11 mouse cellular contexts compared by ENCODE assay signal in the genomic region with DNA sequence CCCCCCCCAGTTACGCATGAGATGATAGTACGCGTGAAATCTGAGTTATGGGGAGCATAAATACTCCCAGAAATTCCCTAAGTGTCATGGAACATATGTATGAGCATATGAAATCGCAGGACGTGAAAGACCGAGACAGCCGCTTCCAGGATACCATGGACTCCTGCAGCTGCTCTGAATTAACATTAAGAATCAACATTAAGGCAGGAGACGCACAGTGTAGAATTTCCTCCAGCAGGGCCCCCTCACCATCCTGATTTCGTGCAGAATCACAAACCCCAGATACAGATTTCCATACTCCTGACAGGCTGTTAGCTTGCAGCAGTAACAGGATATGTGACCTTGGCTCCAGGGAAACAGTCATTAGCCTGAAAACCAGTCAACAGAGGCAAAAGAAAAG.
DNase-seq lines count a peak whose midpoint lies in the region; ATAC-seq and TF ChIP-seq lines count a peak whose summit lies in the region.
"Had no signal": no experiment of that assay in that cellular context is flagged by ENCODE, and none has a peak within 500 bp of the region (broad histone marks: within the 10 kb centered on the region; RNA-seq: fewer than 3 reads in every experiment).

No protein-coding gene starts in this region.

- WGBS in kidney, postnatal 0 days = 50% methylated on average over 9 of the region's 9 CpGs
- WGBS in embryonic facial prominence, embryonic 10.5 days = 43% methylated on average over 9 of the region's 9 CpGs
- 23% methylated on average over 9 of the region's 9 CpGs for WGBS in embryonic facial prominence, embryonic 15.5 days
- 80% methylated on average over 9 of the region's 9 CpGs for WGBS in liver, postnatal 0 days (ENCODE audit: insufficient replicate concordance)

- no peak for TF ChIP-seq CTCF in kidney, postnatal 0 days (IDR thresholded peaks at IDR 0.05; ENCODE audit: low read depth)
- no peak for TF ChIP-seq CTCF in liver, postnatal 0 days (IDR thresholded peaks at IDR 0.05; ENCODE audit: low read depth)

- peak; percentile 67 for DNase-seq in kidney, postnatal 0 days (ENCODE audit: low spot score)
- DNase-seq in kidney, adult 11 months = no peak
- DNase-seq in embryonic facial prominence, embryonic 10.5 days (ENCODE audit: low spot score) = peak; percentile 71
- peak; percentile 65 for DNase-seq in mesoderm, embryonic 11.5 days (ENCODE audit: low read depth, low spot score)
- no peak for DNase-seq in liver, postnatal 0 days
- no peak for DNase-seq in B cell, adult 2 months
- DNase-seq: adrenal gland, postnatal 10 days; kidney, adult 18-20 months; liver, embryonic 13.5 days; lung, postnatal 36 days had no signal

- H3K9me3 ChIP-seq in kidney, postnatal 0 days (replicated peaks; ENCODE audit: low read length) = no peaks in the 10 kb centered on the region
- H3K9me3 ChIP-seq in embryonic facial prominence, embryonic 10.5 days = no peaks in the 10 kb centered on the region
- H3K9me3 ChIP-seq in embryonic facial prominence, embryonic 15.5 days (replicated peaks) = no peaks in the 10 kb centered on the region
- H3K9me3 ChIP-seq in liver, postnatal 0 days (ENCODE audit: low read length) = no peaks in the 10 kb centered on the region
- H3K9me3 ChIP-seq: liver, embryonic 13.5 days had no signal

- no peak for TF ChIP-seq EP300 in liver, postnatal 0 days (IDR thresholded peaks at IDR 0.05; ENCODE audit: low read depth)

- H3K4me2 ChIP-seq in kidney, postnatal 0 days (ENCODE audit: low read length) = no peak overlapping the region
- peak overlapping the region; percentile 21 for H3K4me2 ChIP-seq in embryonic facial prominence, embryonic 15.5 days (replicated peaks)
- H3K4me2 ChIP-seq in liver, postnatal 0 days (ENCODE audit: low read depth, low read length) = no peak overlapping the region
- H3K4me2 ChIP-seq: liver, embryonic 13.5 days had no signal

- H3K4me1 ChIP-seq in kidney, postnatal 0 days (replicated peaks; ENCODE audit: insufficient read depth, low read length) = peaks cover 10% of the 10 kb centered on the region; the same call in 1 of the 2 replicates
- peaks cover 57% of the 10 kb centered on the region for H3K4me1 ChIP-seq in embryonic facial prominence, embryonic 10.5 days
- peaks cover 40% of the 10 kb centered on the region for H3K4me1 ChIP-seq in embryonic facial prominence, embryonic 15.5 days
- no peaks in the 10 kb centered on the region for H3K4me1 ChIP-seq in liver, postnatal 0 days (ENCODE audit: insufficient read depth)

- H3K27ac ChIP-seq in kidney, postnatal 0 days = no peak overlapping the region
- peak overlapping the region; percentile 76 for H3K27ac ChIP-seq in embryonic facial prominence, embryonic 10.5 days (replicated peaks)
- peak overlapping the region; percentile 70 for H3K27ac ChIP-seq in embryonic facial prominence, embryonic 15.5 days (replicated peaks)
- H3K27ac ChIP-seq in liver, postnatal 0 days (ENCODE audit: low read depth) = no peak overlapping the region
- H3K27ac ChIP-seq: liver, embryonic 13.5 days had no signal

- H3K36me3 ChIP-seq in kidney, postnatal 0 days (ENCODE audit: insufficient read depth, low read length) = no peaks in the 10 kb centered on the region
- H3K36me3 ChIP-seq in embryonic facial prominence, embryonic 10.5 days (replicated peaks) = no peaks in the 10 kb centered on the region
- no peaks in the 10 kb centered on the region for H3K36me3 ChIP-seq in embryonic facial prominence, embryonic 15.5 days
- no peaks in the 10 kb centered on the region for H3K36me3 ChIP-seq in liver, postnatal 0 days (replicated peaks; ENCODE audit: insufficient read depth, low read length)
- H3K36me3 ChIP-seq: liver, embryonic 13.5 days had no signal

- no peak overlapping the region for H3K9ac ChIP-seq in kidney, postnatal 0 days (ENCODE audit: low read depth, low read length)
- H3K9ac ChIP-seq in embryonic facial prominence, embryonic 15.5 days = no peak overlapping the region
- H3K9ac ChIP-seq in liver, postnatal 0 days (replicated peaks) = no peak overlapping the region
- H3K9ac ChIP-seq: liver, embryonic 13.5 days had no signal

- ATAC-seq in kidney, postnatal 0 days (replicated peaks; ENCODE audit: low FRiP score, low read depth) = no peak
- peak; percentile 77 for ATAC-seq in embryonic facial prominence, embryonic 15.5 days (ENCODE audit: insufficient number of reproducible peaks, low FRiP score, low TSS enrichment, low read depth)
- ATAC-seq in liver, postnatal 0 days = no peak

- H3K4me3 ChIP-seq in kidney, postnatal 0 days (replicated peaks; ENCODE audit: low read depth, low read length) = no peak overlapping the region
- no peak overlapping the region for H3K4me3 ChIP-seq in embryonic facial prominence, embryonic 10.5 days
- H3K4me3 ChIP-seq in embryonic facial prominence, embryonic 15.5 days (replicated peaks) = no peak overlapping the region
- H3K4me3 ChIP-seq in liver, postnatal 0 days (ENCODE audit: low read depth, low read length) = no peak overlapping the region
- H3K4me3 ChIP-seq: liver, embryonic 13.5 days had no signal

- no peaks in the 10 kb centered on the region for H3K27me3 ChIP-seq in kidney, postnatal 0 days (ENCODE audit: insufficient read depth, low read length)
- no peaks in the 10 kb centered on the region for H3K27me3 ChIP-seq in embryonic facial prominence, embryonic 10.5 days (replicated peaks; ENCODE audit: low read depth, poor library complexity, severe bottlenecking)
- H3K27me3 ChIP-seq in embryonic facial prominence, embryonic 15.5 days = no peaks in the 10 kb centered on the region
- H3K27me3 ChIP-seq in liver, postnatal 0 days (ENCODE audit: insufficient read depth, low read length) = no peaks in the 10 kb centered on the region
- H3K27me3 ChIP-seq: liver, embryonic 13.5 days had no signal

Comparison
In these comparisons a context has a peak if more than half of its experiments do, and no peak if none do; other contexts are left out.
1. DNase-seq: peak in kidney, postnatal 0 days (single experiment), embryonic facial prominence, embryonic 10.5 days (single experiment) and mesoderm, embryonic 11.5 days (single experiment); none in kidney, adult 11 months (single experiment), liver, postnatal 0 days (single experiment) and B cell, adult 2 months (0 of 2).
2. H3K27ac ChIP-seq: peak in embryonic facial prominence, embryonic 10.5 days (single experiment) and embryonic facial prominence, embryonic 15.5 days (single experiment); none in kidney, postnatal 0 days (single experiment) and liver, postnatal 0 days (single experiment).